Mouse (Mus musculus): ENCODE data around the gene Ssbp4. TPM values are rescaled to one million over a fixed set of nuclear protein-coding genes. Genes with fewer than 3 reads are reported as not detected.

Ssbp4 gene
- polyA plus RNA-seq, 1 experiment from 2014 or later, result 83.7 TPM

DNA sequence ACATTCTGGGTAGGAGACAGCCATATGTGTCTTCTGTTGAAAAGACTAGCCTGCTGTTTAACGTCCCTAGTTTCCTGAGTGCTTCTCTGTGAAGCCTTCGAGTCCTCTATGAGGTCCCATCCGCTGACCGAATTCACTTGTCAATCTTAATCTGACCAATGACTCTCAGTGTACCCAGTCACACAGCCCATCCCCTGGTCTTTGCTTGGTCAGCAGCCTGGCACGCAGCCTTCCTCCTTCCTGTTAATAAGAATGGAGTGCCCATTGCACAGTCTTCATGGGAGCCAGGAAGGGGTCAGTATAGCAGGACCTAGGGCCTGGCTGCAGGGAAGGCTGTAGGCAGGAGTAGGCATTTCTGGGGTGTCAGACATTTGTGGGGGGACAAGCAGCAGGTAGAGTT, 5.8 kb upstream of the Ssbp4 start:
- H3K9ac ChIP-seq (ENCODE audit: low read length), result no peak overlapping the region
- H3K4me2 ChIP-seq (ENCODE audit: low read length), result no peak overlapping the region
- WGBS, result 67% methylated on average over 5 of the region's 5 CpGs
- H3K36me3 ChIP-seq (ENCODE audit: control insufficient read depth, insufficient read depth, low read length), result no peaks in the 10 kb centered on the region
- ATAC-seq (ENCODE audit: insufficient number of reproducible peaks, insufficient read depth, low FRiP score, low read depth), result no peak
- peaks cover 8 to 10% of the 10 kb centered on the region in 2 experiments; a peak in 3 of 4 replicates for H3K4me1 ChIP-seq (ENCODE audit: control insufficient read depth in 2 of 2, insufficient read depth in 2 of 2, low read length in 2 of 2)
- no peaks in the 10 kb centered on the region for H3K27me3 ChIP-seq (ENCODE audit: control insufficient read depth, insufficient read depth, low read length)
- H3K9me3 ChIP-seq (ENCODE audit: control insufficient read depth, low read length), result no peaks in the 10 kb centered on the region
- no peak overlapping the region for H3K4me3 ChIP-seq (ENCODE audit: control insufficient read depth in 1 of 2, insufficient read depth in 1 of 2, low read depth in 1 of 2, low read length in 2 of 2)
- no peak overlapping the region for H3K27ac ChIP-seq (replicated peaks in 1 of 2; ENCODE audit: control insufficient read depth in 1 of 2, insufficient read depth in 1 of 2, low read depth in 2 of 2, low read length in 2 of 2)

DNA sequence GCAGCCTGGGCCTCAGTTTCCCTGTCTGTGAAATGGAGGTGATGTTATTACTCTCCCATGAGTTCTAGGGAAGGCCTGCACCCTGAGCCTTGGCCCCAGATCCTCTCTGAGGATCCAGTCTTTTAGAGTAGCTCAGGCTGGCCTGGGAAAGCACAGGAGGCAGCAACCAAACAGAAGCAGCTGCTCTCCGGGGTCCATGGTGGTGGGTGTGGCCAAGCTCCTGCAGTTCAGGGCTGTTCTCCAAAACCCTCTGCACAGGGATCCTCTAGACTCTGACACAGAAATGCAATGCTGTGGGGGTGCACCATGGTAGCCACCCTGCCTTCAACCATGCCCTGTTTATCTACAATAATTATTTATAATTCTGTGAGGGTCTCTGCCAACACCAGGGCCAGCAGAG, 5.1 kb upstream of the Ssbp4 start:
- no peak for ATAC-seq (ENCODE audit: insufficient number of reproducible peaks, insufficient read depth, low FRiP score, low read depth)

DNA sequence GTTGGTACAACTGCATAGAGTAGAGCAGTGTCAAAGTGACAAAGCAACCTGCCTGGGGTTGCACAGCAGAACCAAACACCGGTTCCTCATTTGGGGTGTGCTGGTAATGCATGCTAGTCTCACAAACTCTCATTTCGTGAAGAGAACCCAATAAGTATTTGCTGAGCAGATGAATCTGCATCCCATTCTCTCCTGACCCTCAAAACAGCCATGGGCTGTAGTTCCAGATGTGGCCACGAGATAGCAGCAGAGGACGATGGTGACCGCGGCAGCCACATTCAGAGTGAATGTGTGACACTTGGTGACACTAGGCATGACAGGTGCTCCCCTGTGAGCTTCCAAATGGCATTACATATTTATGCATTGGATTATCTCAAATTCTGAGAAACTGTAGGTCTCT, 3.2 kb upstream of the Ssbp4 start:
- Histone ChIP-seq H3K4me2 (ENCODE audit: low read length) (peak overlapping the region; percentile 99), H3K9ac (ENCODE audit: low read length) (peak overlapping the region; percentile 77), H3K27ac (replicated peaks in 1 of 2; ENCODE audit: control insufficient read depth in 1 of 2, insufficient read depth in 1 of 2, low read depth in 2 of 2, low read length in 2 of 2) (peak overlapping the region; percentile 30 to 94; a peak in 3 of 4 replicates), H3K4me1 (ENCODE audit: control insufficient read depth in 2 of 2, insufficient read depth in 2 of 2, low read length in 2 of 2) (peaks cover 19 to 25% of the 10 kb centered on the region in 2 experiments; a peak in 3 of 4 replicates), H3K9me3 (ENCODE audit: control insufficient read depth, low read length) (no peaks in the 10 kb centered on the region), H3K4me3 (ENCODE audit: control insufficient read depth in 1 of 2, insufficient read depth in 1 of 2, low read depth in 1 of 2, low read length in 2 of 2) (peak overlapping the region; percentile 48 to 64), H3K27me3 (ENCODE audit: control insufficient read depth, insufficient read depth, low read length) (no peaks in the 10 kb centered on the region), H3K36me3 (ENCODE audit: control insufficient read depth, insufficient read depth, low read length) (no peaks in the 10 kb centered on the region)
- ATAC-seq (ENCODE audit: insufficient number of reproducible peaks, insufficient read depth, low FRiP score, low read depth), result no peak
- 0% methylated on average over 6 of the region's 6 CpGs for WGBS

More for the DNA sequence above, 5.1 kb upstream of the Ssbp4 start:
- no peak overlapping the region for H3K4me3 ChIP-seq (ENCODE audit: control insufficient read depth in 1 of 2, insufficient read depth in 1 of 2, low read depth in 1 of 2, low read length in 2 of 2)
- no peak overlapping the region for H3K9ac ChIP-seq (ENCODE audit: low read length)
- no peak overlapping the region for H3K4me2 ChIP-seq (ENCODE audit: low read length)
- H3K27ac ChIP-seq (replicated peaks in 1 of 2; ENCODE audit: control insufficient read depth in 1 of 2, insufficient read depth in 1 of 2, low read depth in 2 of 2, low read length in 2 of 2), result no peak overlapping the region
- no peaks in the 10 kb centered on the region for H3K27me3 ChIP-seq (ENCODE audit: control insufficient read depth, insufficient read depth, low read length)
- WGBS, result 19% methylated on average over 1 of the region's 1 CpGs
- H3K4me1 ChIP-seq (ENCODE audit: control insufficient read depth in 2 of 2, insufficient read depth in 2 of 2, low read length in 2 of 2), result peaks cover 13 to 16% of the 10 kb centered on the region in 2 experiments; a peak in 3 of 4 replicates
- H3K9me3 ChIP-seq (ENCODE audit: control insufficient read depth, low read length), result no peaks in the 10 kb centered on the region
- no peaks in the 10 kb centered on the region for H3K36me3 ChIP-seq (ENCODE audit: control insufficient read depth, insufficient read depth, low read length)

DNA sequence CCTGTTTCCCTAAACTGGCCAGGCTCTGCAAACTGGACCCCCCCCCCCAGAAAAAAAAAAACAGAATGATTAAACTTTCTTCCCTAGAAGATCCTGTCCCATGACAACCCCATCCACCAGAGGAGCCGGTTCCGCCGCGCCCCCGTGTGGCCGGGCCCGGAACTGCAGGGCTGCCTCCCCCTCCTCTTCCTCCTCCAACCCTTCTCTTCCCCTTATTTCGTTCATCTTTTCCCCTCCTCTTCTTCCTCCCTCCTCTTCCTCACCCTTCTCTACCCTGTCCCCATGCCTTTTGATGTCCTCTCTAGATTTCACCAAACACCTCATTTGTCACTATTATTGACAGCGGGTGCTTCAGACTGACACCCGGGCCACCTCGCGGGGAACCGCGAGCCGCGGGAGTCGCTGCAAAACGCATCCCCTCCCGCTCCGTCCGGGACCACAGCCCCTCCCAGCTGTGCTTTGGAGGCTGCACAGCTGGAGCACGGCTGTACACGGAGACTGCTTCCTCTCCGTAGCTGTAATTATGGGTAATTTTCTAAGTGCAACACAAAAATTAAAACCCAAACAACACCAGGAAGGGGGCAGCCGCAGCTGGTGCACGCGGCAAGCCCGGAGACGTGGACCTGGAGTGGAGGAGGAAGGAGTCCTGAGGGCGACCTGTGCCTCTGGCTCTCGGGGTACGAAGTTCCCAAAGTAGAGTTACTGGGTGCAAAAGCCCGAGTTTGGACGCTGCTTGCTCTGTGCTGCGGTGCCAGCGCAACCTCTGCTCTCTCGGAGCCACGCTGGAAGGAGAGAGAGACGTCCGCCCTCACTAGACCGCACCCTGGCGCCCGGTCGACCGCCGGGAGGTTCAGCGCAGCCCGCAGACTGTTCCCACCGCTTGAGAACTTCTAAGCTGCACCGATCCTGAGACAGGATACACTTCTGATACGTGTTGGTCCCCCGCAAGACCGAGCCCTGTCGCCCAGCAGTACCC, 2.4 kb upstream of the Ssbp4 start:
- Histone ChIP-seq H3K9me3 (ENCODE audit: control insufficient read depth, low read length) (no peaks in the 10 kb centered on the region), H3K36me3 (ENCODE audit: control insufficient read depth, insufficient read depth, low read length) (no peaks in the 10 kb centered on the region), H3K27me3 (ENCODE audit: control insufficient read depth, insufficient read depth, low read length) (no peaks in the 10 kb centered on the region), H3K9ac (ENCODE audit: low read length) (peak overlapping the region; percentile 77), H3K27ac (replicated peaks in 1 of 2; ENCODE audit: control insufficient read depth in 1 of 2, insufficient read depth in 1 of 2, low read depth in 2 of 2, low read length in 2 of 2) (peak overlapping the region; percentile 80 to 94; a peak in 3 of 4 replicates), H3K4me3 (ENCODE audit: control insufficient read depth in 1 of 2, insufficient read depth in 1 of 2, low read depth in 1 of 2, low read length in 2 of 2) (peak overlapping the region; percentile 54 to 64), H3K4me1 (ENCODE audit: control insufficient read depth in 2 of 2, insufficient read depth in 2 of 2, low read length in 2 of 2) (peaks cover 20 to 26% of the 10 kb centered on the region in 2 experiments; a peak in 3 of 4 replicates), H3K4me2 (ENCODE audit: low read length) (peak overlapping the region; percentile 99)
- no peak for ATAC-seq (ENCODE audit: insufficient number of reproducible peaks, insufficient read depth, low FRiP score, low read depth)
- WGBS, result under 1% methylated on average over 54 of the region's 54 CpGs

DNA sequence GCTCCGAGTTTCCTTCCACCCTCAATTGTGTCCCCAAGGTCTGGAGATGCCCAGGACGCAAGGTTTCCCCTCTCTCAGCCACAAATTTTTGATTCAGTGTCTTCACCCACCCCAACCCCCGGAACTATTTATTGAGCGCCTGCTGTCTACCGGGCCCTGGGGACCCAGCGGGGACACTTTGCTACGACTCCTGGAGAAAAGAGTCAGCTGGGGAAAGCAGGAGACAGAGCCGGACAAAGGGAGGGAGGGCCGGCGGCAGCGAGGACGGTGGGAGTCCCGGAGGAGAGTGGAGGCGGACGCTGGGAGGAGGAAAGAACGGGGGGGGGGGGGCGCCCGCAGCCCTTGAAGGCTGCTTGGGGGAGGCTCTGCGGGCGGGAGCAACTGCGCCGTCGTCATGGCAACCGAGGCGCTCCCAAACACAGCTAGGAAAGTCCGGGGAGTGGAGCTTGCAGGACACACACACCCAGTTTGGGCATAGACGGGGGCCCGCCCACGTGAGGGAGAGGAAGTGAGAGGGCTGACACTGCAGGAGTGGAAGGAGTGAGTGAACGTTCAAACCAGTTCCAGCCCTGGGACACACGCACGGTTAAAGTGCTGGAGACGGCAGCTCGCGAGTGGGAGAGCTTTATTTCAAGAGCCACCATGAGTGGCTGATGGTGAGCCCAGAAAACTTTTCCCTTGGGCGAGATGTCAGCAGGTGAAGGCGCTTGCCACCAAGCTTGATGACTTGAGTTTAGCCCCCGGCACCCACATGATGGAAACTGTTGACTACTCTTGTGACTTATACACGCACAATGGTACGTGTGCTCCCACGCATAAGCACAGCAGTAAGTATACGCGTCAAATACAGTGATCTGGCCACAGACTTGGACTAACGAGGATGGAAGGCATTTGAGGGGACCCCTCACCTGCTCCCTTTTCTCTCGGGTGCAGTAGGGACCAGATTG, 1.4 kb upstream of the Ssbp4 start:
- Histone ChIP-seq H3K4me3 (ENCODE audit: control insufficient read depth in 1 of 2, insufficient read depth in 1 of 2, low read depth in 1 of 2, low read length in 2 of 2) (peak overlapping the region; percentile 54 to 64), H3K9ac (ENCODE audit: low read length) (peak overlapping the region; percentile 77), H3K4me1 (ENCODE audit: control insufficient read depth in 2 of 2, insufficient read depth in 2 of 2, low read length in 2 of 2) (peaks cover 20 to 26% of the 10 kb centered on the region in 2 experiments; a peak in 3 of 4 replicates), H3K27ac (replicated peaks in 1 of 2; ENCODE audit: control insufficient read depth in 1 of 2, insufficient read depth in 1 of 2, low read depth in 2 of 2, low read length in 2 of 2) (peak overlapping the region; percentile 94 to 98), H3K9me3 (ENCODE audit: control insufficient read depth, low read length) (no peaks in the 10 kb centered on the region), H3K36me3 (ENCODE audit: control insufficient read depth, insufficient read depth, low read length) (no peaks in the 10 kb centered on the region), H3K4me2 (ENCODE audit: low read length) (peak overlapping the region; percentile 99), H3K27me3 (ENCODE audit: control insufficient read depth, insufficient read depth, low read length) (no peaks in the 10 kb centered on the region)
- peak; percentile 66 for ATAC-seq (ENCODE audit: insufficient number of reproducible peaks, insufficient read depth, low FRiP score, low read depth)
- 1% methylated on average over 44 of the region's 45 CpGs for WGBS

DNA sequence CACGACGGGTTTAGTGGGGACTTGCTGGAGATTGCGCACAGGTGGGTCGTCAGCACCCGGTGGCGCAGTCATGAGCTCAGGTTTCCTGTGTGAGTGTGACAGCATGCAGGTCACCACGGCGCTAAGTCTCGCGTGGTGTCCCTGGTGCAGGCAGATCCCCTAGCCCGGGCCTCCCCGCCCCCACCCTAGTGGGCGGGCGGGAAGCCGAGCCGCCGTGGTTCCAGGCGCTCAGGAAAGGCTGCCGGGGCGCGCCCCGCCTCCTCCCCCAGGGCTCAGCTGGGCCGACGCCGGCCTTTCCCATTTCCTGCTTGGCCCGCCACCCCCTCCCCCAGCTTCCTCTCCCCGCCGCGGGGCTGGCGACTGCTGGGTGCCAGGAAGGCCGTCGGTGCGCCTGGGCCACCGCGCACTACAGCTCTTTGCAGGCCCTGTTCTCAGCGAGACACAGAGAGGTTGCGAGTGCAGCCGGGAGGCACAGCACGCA, 736 bp upstream of the Ssbp4 start:
- H3K4me2 ChIP-seq (ENCODE audit: low read length), result peak overlapping the region; percentile 99
- H3K27me3 ChIP-seq (ENCODE audit: control insufficient read depth, insufficient read depth, low read length), result no peaks in the 10 kb centered on the region
- H3K4me1 ChIP-seq (ENCODE audit: control insufficient read depth in 2 of 2, insufficient read depth in 2 of 2, low read length in 2 of 2), result peaks cover 20 to 26% of the 10 kb centered on the region in 2 experiments; a peak in 3 of 4 replicates
- peak overlapping the region; percentile 94 to 98 for H3K27ac ChIP-seq (replicated peaks in 1 of 2; ENCODE audit: control insufficient read depth in 1 of 2, insufficient read depth in 1 of 2, low read depth in 2 of 2, low read length in 2 of 2)
- H3K9me3 ChIP-seq (ENCODE audit: control insufficient read depth, low read length), result no peaks in the 10 kb centered on the region
- 1% methylated on average over 32 of the region's 39 CpGs for WGBS
- H3K36me3 ChIP-seq (ENCODE audit: control insufficient read depth, insufficient read depth, low read length), result no peaks in the 10 kb centered on the region
- H3K9ac ChIP-seq (ENCODE audit: low read length), result peak overlapping the region; percentile 77
- peak; percentile 72 for ATAC-seq (ENCODE audit: insufficient number of reproducible peaks, insufficient read depth, low FRiP score, low read depth)
- H3K4me3 ChIP-seq (ENCODE audit: control insufficient read depth in 1 of 2, insufficient read depth in 1 of 2, low read depth in 1 of 2, low read length in 2 of 2), result peak overlapping the region; percentile 54 to 64

Data from heart, embryonic 14.5 days (tissue).